Mouse (Mus musculus): ENCODE measurements around the gene Crnkl1. TPM values are rescaled to one million over a fixed set of nuclear protein-coding genes. Genes with fewer than 3 reads are reported as not detected.
"Not testable (repeated sequence)": the region's sequence is repeated elsewhere in the genome, so short reads cannot be mapped to it uniquely, and the experiment has no call there.

Crnkl1 gene
- total and polyA plus RNA-seq, 2 experiments from 2014 or later: 12.3 to 15.1 TPM

DNA sequence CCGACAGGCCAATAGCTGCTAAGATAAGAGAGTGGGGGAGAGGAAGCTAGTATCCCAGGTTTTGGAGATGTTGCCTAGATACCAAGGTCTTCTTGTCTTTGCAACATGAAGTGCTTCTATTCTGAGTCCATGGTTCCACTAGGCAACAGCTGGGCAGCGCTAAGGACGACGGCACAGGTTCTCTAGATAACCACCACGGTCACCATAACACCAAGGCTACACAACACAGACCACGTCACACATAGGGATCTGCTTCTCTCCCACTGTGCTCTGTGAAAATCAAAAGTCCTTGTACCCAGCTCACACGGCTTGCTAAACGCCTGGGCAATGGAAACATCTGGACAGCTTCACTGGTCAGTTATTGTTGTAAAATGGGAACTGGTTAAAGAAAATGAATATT is 2.2 kb upstream of the Crnkl1 start:
- Histone ChIP-seq H3K9ac (replicated peaks; ENCODE audit: low read length) (no peak overlapping the region), H3K4me1 (ENCODE audit: insufficient read depth, low read length) (peaks cover 9% of the 10 kb centered on the region; the same call in 1 of the 2 replicates), H3K4me3 (ENCODE audit: low read length) (no peak overlapping the region), H3K4me2 (ENCODE audit: low read depth, low read length) (no peak overlapping the region), H3K27me3 (ENCODE audit: insufficient read depth, low read length) (no peaks in the 10 kb centered on the region), H3K36me3 (ENCODE audit: insufficient read depth, low read length) (peaks cover 2% of the 10 kb centered on the region; the same call in 1 of the 2 replicates), H3K27ac (no peak overlapping the region), H3K9me3 (ENCODE audit: low read length) (no peaks in the 10 kb centered on the region)
- DNase-seq (ENCODE audit: low spot score): no peak
- TF ChIP-seq CTCF (IDR thresholded peaks at IDR 0.05; ENCODE audit: low read depth): no peak
- 87% methylated on average over 8 of the region's 8 CpGs for WGBS
- no peak for ATAC-seq

DNA sequence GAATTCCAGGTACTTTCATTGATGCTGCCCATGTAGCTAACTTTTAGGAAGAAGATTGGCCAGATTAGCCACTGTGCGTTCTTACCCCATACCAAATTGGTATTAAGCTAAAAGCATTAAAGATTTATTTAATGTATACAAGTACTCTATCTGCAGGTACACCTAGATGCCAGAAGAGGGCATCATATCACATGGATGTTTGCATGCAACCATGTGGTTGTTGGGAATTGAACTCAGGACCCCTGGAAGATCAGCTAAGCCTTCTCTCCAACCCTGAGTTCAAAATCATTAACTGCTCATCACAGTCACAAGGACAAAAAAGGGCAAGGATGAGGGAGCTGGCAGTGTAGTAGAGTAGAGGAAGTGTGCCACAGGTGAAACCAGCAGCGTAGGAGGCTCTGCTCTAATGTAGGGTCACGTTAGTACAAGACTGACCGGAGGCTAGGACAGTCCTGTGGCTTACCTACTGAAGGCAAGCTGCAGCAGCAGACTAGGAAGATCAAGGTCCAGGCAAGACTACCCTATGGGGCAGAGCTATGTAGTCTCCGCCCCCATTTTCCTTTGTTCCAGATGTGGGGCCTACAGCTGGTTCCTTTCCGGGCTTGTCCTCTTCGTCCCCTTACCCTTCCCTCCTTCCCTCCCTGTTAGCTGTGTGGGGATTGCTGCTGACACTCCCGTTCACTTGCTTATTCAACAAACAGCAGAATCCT is 13.7 kb downstream of the Crnkl1 start:
- H3K27ac ChIP-seq: no peak overlapping the region
- no peak overlapping the region for H3K9ac ChIP-seq (replicated peaks; ENCODE audit: low read length)
- no peak overlapping the region for H3K4me2 ChIP-seq (ENCODE audit: low read depth, low read length)
- H3K36me3 ChIP-seq (ENCODE audit: insufficient read depth, low read length): peaks cover 47% of the 10 kb centered on the region
- no peaks in the 10 kb centered on the region for H3K9me3 ChIP-seq (ENCODE audit: low read length)
- ATAC-seq (no peak), DNase-seq (ENCODE audit: low spot score) (no peak)
- no peak overlapping the region for H3K4me3 ChIP-seq (ENCODE audit: low read length)
- no peaks in the 10 kb centered on the region for H3K4me1 ChIP-seq (ENCODE audit: insufficient read depth, low read length)
- H3K27me3 ChIP-seq (ENCODE audit: insufficient read depth, low read length): no peaks in the 10 kb centered on the region
- TF ChIP-seq CTCF (IDR thresholded peaks at IDR 0.05; ENCODE audit: low read depth): 0 out of 2 replicates have a peak, but pooled peaks have one; percentile 43
- WGBS: 92% methylated on average over 8 of the region's 8 CpGs

DNA sequence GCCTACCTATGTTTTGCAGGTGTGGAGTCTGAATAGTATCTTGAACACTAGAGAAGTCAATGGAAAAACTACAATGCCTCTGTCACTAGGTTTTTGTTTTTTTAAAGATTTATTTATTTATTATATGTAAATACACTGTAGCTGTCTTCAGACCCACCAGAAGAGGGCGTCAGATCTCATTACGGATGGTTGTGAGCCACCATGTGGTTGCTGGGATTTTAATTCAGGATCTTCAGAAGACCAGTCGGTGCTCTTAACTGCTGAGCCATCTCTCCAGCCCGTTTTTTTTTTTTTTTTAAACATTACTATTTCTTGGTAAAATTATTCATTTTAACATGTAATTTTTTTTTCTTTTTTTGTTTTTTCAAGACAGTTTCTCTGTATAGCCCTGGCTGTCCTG is 28.9 kb downstream of the Crnkl1 start:
- peak; percentile 43 for TF ChIP-seq CTCF (IDR thresholded peaks at IDR 0.05; ENCODE audit: low read depth)
- not testable (repeated sequence) for DNase-seq (ENCODE audit: low spot score); ATAC-seq; H3K27ac ChIP-seq; H3K36me3 ChIP-seq (ENCODE audit: insufficient read depth, low read length); H3K27me3 ChIP-seq (ENCODE audit: insufficient read depth, low read length); H3K9me3 ChIP-seq (ENCODE audit: low read length); H3K4me1 ChIP-seq (ENCODE audit: insufficient read depth, low read length); H3K9ac ChIP-seq (replicated peaks; ENCODE audit: low read length); H3K4me3 ChIP-seq (ENCODE audit: low read length); H3K4me2 ChIP-seq (ENCODE audit: low read depth, low read length)
- 33% methylated on average over 4 of the region's 4 CpGs for WGBS

DNA sequence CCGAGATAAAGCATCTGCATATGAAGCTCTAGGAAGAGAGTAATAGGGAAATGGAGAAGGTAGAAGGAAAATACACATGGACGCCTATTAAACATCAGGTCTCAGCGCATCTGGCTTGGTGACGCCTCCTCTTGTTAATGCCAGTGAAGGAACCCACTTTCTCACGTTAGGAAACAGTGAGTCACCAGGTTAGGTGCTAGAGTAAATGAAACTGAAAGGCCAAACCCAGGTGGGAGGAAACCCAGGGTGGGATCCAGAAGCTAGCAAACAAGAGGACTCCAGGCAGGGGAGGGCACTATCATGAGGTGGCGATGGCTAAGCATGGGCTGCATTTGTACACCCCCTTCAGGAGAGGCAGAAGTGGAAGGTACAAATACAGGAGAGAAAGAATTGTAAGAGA is 29.7 kb downstream of the Crnkl1 start:
- Histone ChIP-seq H3K36me3 (ENCODE audit: insufficient read depth, low read length) (peaks cover 9% of the 10 kb centered on the region), H3K27me3 (ENCODE audit: insufficient read depth, low read length) (no peaks in the 10 kb centered on the region), H3K27ac (no peak overlapping the region), H3K4me3 (ENCODE audit: low read length) (no peak overlapping the region), H3K4me1 (ENCODE audit: insufficient read depth, low read length) (peaks cover 9% of the 10 kb centered on the region), H3K9ac (replicated peaks; ENCODE audit: low read length) (no peak overlapping the region), H3K4me2 (ENCODE audit: low read depth, low read length) (peak overlapping the region; percentile 70; the same call in 1 of the 2 replicates), H3K9me3 (ENCODE audit: low read length) (no peaks in the 10 kb centered on the region)
- DNase-seq (ENCODE audit: low spot score): no peak
- TF ChIP-seq CTCF (IDR thresholded peaks at IDR 0.05; ENCODE audit: low read depth): no peak
- WGBS: 82% methylated on average over 6 of the region's 6 CpGs
- ATAC-seq: no peak

DNA sequence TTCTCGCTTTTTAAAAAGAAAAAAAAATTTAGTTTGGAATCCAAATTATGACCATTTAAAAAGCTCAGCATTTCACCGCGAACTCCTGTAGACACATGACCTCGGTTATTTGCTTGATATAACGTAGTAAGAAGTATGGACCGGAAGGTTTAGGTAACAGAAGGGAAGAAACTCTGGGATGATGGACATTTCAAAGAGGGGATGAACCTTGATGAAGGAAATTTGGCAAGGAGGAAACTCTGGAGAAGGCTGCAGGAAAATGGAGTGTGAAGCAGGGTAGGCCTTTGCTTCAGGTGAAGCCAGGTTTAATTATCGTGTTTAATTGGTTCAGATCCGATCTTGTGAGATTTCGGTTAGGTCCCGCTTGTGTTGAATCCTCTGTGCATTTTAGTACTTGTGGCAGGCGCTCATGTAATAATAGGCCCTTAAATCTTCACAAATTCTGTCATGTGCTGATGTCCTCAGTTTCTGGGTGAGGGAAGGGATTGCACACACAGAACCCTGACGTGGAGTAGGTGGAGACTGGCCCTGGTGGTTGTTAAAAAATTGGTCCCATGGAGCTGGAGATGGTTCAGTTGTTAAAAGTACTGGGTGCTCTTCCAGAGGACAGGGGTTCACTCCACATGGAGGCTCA is 30.7 kb downstream of the Crnkl1 start:
- DNase-seq (ENCODE audit: low spot score) (no peak), ATAC-seq (no peak)

DNA sequence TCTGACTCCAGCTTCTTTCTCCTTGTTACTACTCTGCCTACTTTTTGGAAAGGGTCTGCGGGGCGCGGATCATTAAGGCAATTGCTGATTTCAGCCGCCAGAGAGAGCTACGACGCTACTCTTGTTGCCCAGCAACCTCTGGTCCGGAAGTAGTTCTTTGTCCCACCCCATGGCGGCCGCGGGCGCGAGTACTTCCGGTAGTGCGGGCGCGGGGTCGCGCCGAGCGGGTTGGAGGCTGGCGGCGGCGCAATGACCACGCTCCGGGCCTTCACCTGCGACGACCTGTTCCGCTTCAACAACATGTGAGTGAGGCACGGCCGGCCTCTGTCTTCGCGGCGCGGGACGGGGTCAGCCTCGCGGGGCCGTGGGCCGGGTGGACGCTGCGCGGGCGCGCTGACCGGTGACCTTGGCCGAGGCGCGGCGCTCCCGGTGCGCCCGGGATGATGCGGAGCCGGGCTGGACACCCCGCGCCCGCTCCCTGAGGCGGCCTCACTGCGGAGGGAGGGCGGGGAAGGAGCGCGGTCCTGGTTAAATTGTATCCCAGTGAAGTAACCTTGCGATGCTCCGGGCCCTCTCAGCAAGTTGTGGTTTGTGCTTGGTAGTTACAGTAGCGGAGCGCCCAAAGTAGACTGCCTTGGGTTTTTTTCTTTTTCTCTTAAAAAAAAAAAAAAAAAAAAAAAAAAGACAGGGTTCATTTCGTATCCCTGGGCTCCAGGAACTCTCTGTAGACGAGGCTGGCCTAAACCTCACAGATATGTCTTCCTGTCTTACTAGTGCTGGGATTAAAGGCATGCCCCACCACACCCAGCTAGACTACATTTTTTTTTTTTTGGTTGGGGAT is 31.5 kb downstream of the Crnkl1 start:
- Histone ChIP-seq H3K27ac (peak overlapping the region; percentile 86; the same call in 1 of the 2 replicates), H3K27me3 (ENCODE audit: insufficient read depth, low read length) (no peaks in the 10 kb centered on the region), H3K4me3 (ENCODE audit: low read length) (peak overlapping the region; percentile 97), H3K4me1 (ENCODE audit: insufficient read depth, low read length) (peaks cover 9% of the 10 kb centered on the region), H3K4me2 (ENCODE audit: low read depth, low read length) (peak overlapping the region; percentile 70), H3K9ac (replicated peaks; ENCODE audit: low read length) (peak overlapping the region; percentile 86), H3K9me3 (ENCODE audit: low read length) (no peaks in the 10 kb centered on the region), H3K36me3 (ENCODE audit: insufficient read depth, low read length) (no peaks in the 10 kb centered on the region)
- ATAC-seq (peak; percentile 97), DNase-seq (ENCODE audit: low spot score) (peak; percentile 96)
- under 1% methylated on average over 68 of the region's 68 CpGs for WGBS
- peak; percentile 72 for TF ChIP-seq CTCF (IDR thresholded peaks at IDR 0.05; ENCODE audit: low read depth)

More for the DNA sequence above, 30.7 kb downstream of the Crnkl1 start:
- 38% methylated on average over 12 of the region's 12 CpGs for WGBS
- H3K4me3 ChIP-seq (ENCODE audit: low read length): peak overlapping the region; percentile 97
- H3K4me1 ChIP-seq (ENCODE audit: insufficient read depth, low read length): peaks cover 9% of the 10 kb centered on the region
- peak overlapping the region; percentile 86 for H3K9ac ChIP-seq (replicated peaks; ENCODE audit: low read length)
- H3K9me3 ChIP-seq (ENCODE audit: low read length): no peaks in the 10 kb centered on the region
- TF ChIP-seq CTCF (IDR thresholded peaks at IDR 0.05; ENCODE audit: low read depth): no peak
- H3K27me3 ChIP-seq (ENCODE audit: insufficient read depth, low read length): no peaks in the 10 kb centered on the region
- peak overlapping the region; percentile 70 for H3K4me2 ChIP-seq (ENCODE audit: low read depth, low read length)
- peaks cover 5% of the 10 kb centered on the region for H3K36me3 ChIP-seq (ENCODE audit: insufficient read depth, low read length)
- H3K27ac ChIP-seq: no peak overlapping the region

Measured in hindbrain, postnatal 0 days (tissue).